Mouse (Mus musculus) right cerebral cortex, postnatal 4 days (tissue): ENCODE results near the gene Gm20834.
"Not testable (repeated sequence)": the region's sequence is repeated elsewhere in the genome, so short reads cannot be mapped to it uniquely, and the experiment has no call there.

Source experiments
- DNase-seq: peaks from one replicate; pipeline ENCODE4 v3.0.0-alpha.2; 2022

Gene Gm20834

DNA sequence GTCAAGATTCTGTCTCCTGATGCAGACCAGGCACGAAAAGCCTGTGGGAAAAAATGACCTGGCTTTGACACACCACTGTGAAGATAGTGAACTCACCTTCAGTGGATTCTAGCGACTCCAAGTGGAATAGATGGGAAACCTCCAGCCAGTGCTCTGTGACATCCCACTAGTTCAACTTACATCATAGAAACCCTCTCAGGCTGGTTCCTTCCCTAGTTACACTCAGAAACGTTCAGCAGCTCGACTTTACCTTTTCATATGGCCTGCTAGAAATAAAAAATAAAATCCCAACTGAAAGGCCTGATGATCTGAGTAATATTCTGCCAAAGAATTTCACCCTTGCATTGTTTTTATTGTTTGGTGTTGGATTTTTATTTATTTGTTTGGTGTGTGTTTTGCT is at the start of gene Gm20834:
Gene Gm20834, minus strand, starts transcription at position 101 of the 400 bp plus-strand sequence.
- DNase-seq = not testable (repeated sequence)
